Mouse (Mus musculus): Measurements from ENCODE around the gene Ubap2l.

Gene Ubap2l

GRCm38 (mm10) chr3:90052351-90053241 lies at the start of gene Ubap2l:
Gene Ubap2l (minus strand): TSS chr3:90052628.
- DNase-seq (ENCODE audit: low spot score in 2 of 2): peak; percentile 92 to 93

GRCm38 (mm10) chr3:90101673-90102072 lies 49.2 kb upstream of the Ubap2l start:
- DNase-seq (ENCODE audit: low spot score in 2 of 2): no peak

GRCm38 (mm10) chr3:90101010-90101409 lies 48.6 kb upstream of the Ubap2l start:
- no peak for DNase-seq (ENCODE audit: low spot score in 2 of 2)

- DNase-seq (ENCODE audit: low spot score in 2 of 2): no peak
Observed at GRCm38 (mm10) chr3:90097928-90098327, 45.5 kb upstream of the Ubap2l start.

GRCm38 (mm10) chr3:90094453-90094852 lies 42.0 kb upstream of the Ubap2l start:
- no peak for DNase-seq (ENCODE audit: low spot score in 2 of 2)

- DNase-seq (ENCODE audit: low spot score in 2 of 2): no peak
Observed at GRCm38 (mm10) chr3:90090892-90091291, 38.5 kb upstream of the Ubap2l start.

GRCm38 (mm10) chr3:90088617-90089016 lies 36.2 kb upstream of the Ubap2l start:
- DNase-seq (ENCODE audit: low spot score in 2 of 2): no peak

- no peak for DNase-seq (ENCODE audit: low spot score in 2 of 2)
Observed at GRCm38 (mm10) chr3:90086068-90086467, 33.6 kb upstream of the Ubap2l start.

GRCm38 (mm10) chr3:90085281-90085680 lies 32.9 kb upstream of the Ubap2l start:
- DNase-seq (ENCODE audit: low spot score in 2 of 2): no peak

- DNase-seq (ENCODE audit: low spot score in 2 of 2): no peak
Observed at GRCm38 (mm10) chr3:90084790-90085189, 32.4 kb upstream of the Ubap2l start.

- DNase-seq (ENCODE audit: low spot score in 2 of 2): peak; percentile 39 to 59
Observed at GRCm38 (mm10) chr3:90083698-90084324, 31.4 kb upstream of the Ubap2l start.

- peak in 1 of 2 experiments; percentile 29 for DNase-seq (ENCODE audit: low spot score in 2 of 2)
Observed at GRCm38 (mm10) chr3:90083034-90083433, 30.6 kb upstream of the Ubap2l start.

GRCm38 (mm10) chr3:90081365-90082240 lies 29.2 kb upstream of the Ubap2l start:
- DNase-seq (ENCODE audit: low spot score in 2 of 2): no peak

- DNase-seq (ENCODE audit: low spot score in 2 of 2): no peak
Observed at GRCm38 (mm10) chr3:90080498-90080863, 28.1 kb upstream of the Ubap2l start.

- peak; percentile 50 to 64 for DNase-seq (ENCODE audit: low spot score in 2 of 2)
Observed at GRCm38 (mm10) chr3:90079763-90080497, 27.5 kb upstream of the Ubap2l start.

GRCm38 (mm10) chr3:90079133-90079762 lies 26.8 kb upstream of the Ubap2l start:
- peak; percentile 90 for DNase-seq (ENCODE audit: low spot score in 2 of 2)

- no peak for DNase-seq (ENCODE audit: low spot score in 2 of 2)
Observed at GRCm38 (mm10) chr3:90078224-90078623, 25.8 kb upstream of the Ubap2l start.

- DNase-seq (ENCODE audit: low spot score in 2 of 2): peak; percentile 55 to 75
Observed at GRCm38 (mm10) chr3:90076921-90077716, 24.7 kb upstream of the Ubap2l start.

GRCm38 (mm10) chr3:90072294-90072693 lies 19.9 kb upstream of the Ubap2l start, which contains the start of gene Tpm3:
Gene Tpm3 (plus strand): TSS chr3:90072649.
- DNase-seq (ENCODE audit: low spot score in 2 of 2): no peak

GRCm38 (mm10) chr3:90069688-90070087 lies 17.3 kb upstream of the Ubap2l start:
- DNase-seq (ENCODE audit: low spot score in 2 of 2): no peak

Data from frontal cortex, postnatal 10 days (tissue).